ENCODE assay signal across 13 mouse cellular contexts in the genomic region with DNA sequence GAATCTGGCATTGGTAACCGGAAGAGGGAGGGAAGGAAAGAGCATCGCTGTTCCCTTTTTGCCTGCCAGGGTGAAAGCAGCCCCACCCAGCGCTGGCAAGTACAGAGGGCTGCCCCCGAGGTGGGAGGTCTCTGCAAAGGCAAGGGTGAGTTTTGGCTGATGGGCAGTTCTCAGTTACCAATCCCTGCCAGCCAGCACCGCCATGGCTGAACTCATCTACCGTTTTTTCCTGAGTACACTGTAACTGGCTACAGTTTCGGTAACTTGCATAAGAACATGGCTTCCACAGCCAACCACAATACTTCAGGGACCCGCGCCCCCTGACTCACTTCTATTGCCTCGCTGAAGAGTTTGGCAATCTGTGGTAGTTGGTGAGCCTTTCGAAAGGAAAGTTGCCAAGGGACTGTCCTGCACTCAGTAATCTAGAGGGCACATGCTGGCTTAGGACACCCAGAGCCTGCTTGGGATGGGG. TPM values are rescaled to one million over a fixed set of nuclear protein-coding genes. Genes with fewer than 3 reads are reported as not detected.
DNase-seq lines count a peak whose midpoint lies in the region; ATAC-seq and TF ChIP-seq lines count a peak whose summit lies in the region.
"Had no signal": no experiment of that assay in that cellular context is flagged by ENCODE, and none has a peak within 500 bp of the region (broad histone marks: within the 10 kb centered on the region; RNA-seq: fewer than 3 reads in every experiment).

No protein-coding gene starts in this region.

- H3K4me2 ChIP-seq in forebrain, embryonic 11.5 days (ENCODE audit: low read depth, low read length, severe bottlenecking): no peak overlapping the region

- H3K79me3 ChIP-seq in C2C12 (ENCODE audit: low read depth): no peaks in the 10 kb centered on the region

- H3K27ac ChIP-seq in heart, adult 2 months: peak overlapping the region; percentile 52
- no peak overlapping the region for H3K27ac ChIP-seq in heart, embryonic 10.5 days
- no peak overlapping the region for H3K27ac ChIP-seq in forebrain, embryonic 11.5 days (ENCODE audit: low read depth, low read length)
- H3K27ac ChIP-seq: kidney, postnatal 0 days had no signal

- H3K27me3 ChIP-seq in heart, adult 2 months (ENCODE audit: control insufficient read depth, insufficient read depth, low read length): no peaks in the 10 kb centered on the region
- H3K27me3 ChIP-seq in heart, embryonic 10.5 days (ENCODE audit: insufficient read depth, poor library complexity, severe bottlenecking): no peaks in the 10 kb centered on the region
- no peaks in the 10 kb centered on the region for H3K27me3 ChIP-seq in C2C12 (ENCODE audit: control insufficient read depth, insufficient read depth, insufficient read length)
- H3K27me3 ChIP-seq in forebrain, embryonic 11.5 days (ENCODE audit: control insufficient read depth, insufficient read depth, low read length): no peaks in the 10 kb centered on the region

- 51% methylated on average over 11 of the region's 11 CpGs for WGBS in heart, adult 2 months
- WGBS in heart, embryonic 10.5 days: 78% methylated on average over 11 of the region's 11 CpGs
- 67% methylated on average over 11 of the region's 11 CpGs for WGBS in forebrain, embryonic 11.5 days

- no peak for TF ChIP-seq POLR2A in heart, adult 2 months (IDR thresholded peaks at IDR 0.05; ENCODE audit: insufficient read depth, low read depth, low read length)

- no peaks in the 10 kb centered on the region for H3K79me2 ChIP-seq in heart, adult 2 months (replicated peaks; ENCODE audit: control insufficient read depth, insufficient read depth, low read length)
- H3K79me2 ChIP-seq in C2C12 (ENCODE audit: control insufficient read depth, insufficient read depth): peaks cover 10% of the 10 kb centered on the region

- no peak overlapping the region for H3ac ChIP-seq in C2C12 (ENCODE audit: control insufficient read depth, insufficient read length, low read depth)

- DNase-seq in heart, adult 2 months: peak; percentile 61 to 76
- no peak for DNase-seq in heart, embryonic 10.5 days (ENCODE audit: low spot score)
- DNase-seq in adipocyte (ENCODE audit: low spot score): peak; percentile 89
- DNase-seq in forebrain, embryonic 11.5 days (ENCODE audit: low spot score): no peak
- DNase-seq in ovary, postnatal 14 days (ENCODE audit: low spot score): no peak
- DNase-seq: right cerebral cortex, postnatal 4 days; thymus, postnatal 36 days had no signal

- peak; percentile 27 for ATAC-seq in granulocyte monocyte progenitor cell, adult 5-6 weeks (replicated peaks; ENCODE audit: poor library complexity, severe bottlenecking)
- no peak for ATAC-seq in forebrain, embryonic 11.5 days (replicated peaks; ENCODE audit: low FRiP score)
- ATAC-seq in CD4-positive, CD25-positive, alpha-beta regulatory T cell, adult 4 months: no peak
- ATAC-seq: midbrain, embryonic 16.5 days had no signal

- H3K36me3 ChIP-seq in heart, adult 2 months (ENCODE audit: control insufficient read depth, insufficient read depth, low read length): peaks cover 3% of the 10 kb centered on the region; the same call in 1 of the 2 replicates
- peaks cover 94% of the 10 kb centered on the region for H3K36me3 ChIP-seq in heart, embryonic 10.5 days
- peaks cover 97% of the 10 kb centered on the region for H3K36me3 ChIP-seq in C2C12 (ENCODE audit: control insufficient read depth, insufficient read depth)
- no peaks in the 10 kb centered on the region; the same call in 1 of the 2 replicates for H3K36me3 ChIP-seq in forebrain, embryonic 11.5 days (ENCODE audit: control insufficient read depth, insufficient read depth, low read length)

- H3K9ac ChIP-seq in heart, adult 2 months (ENCODE audit: low read depth, low read length): no peak overlapping the region
- no peak overlapping the region for H3K9ac ChIP-seq in forebrain, embryonic 11.5 days (ENCODE audit: low read length)

- no peaks in the 10 kb centered on the region for H3K9me3 ChIP-seq in heart, embryonic 10.5 days
- H3K9me3 ChIP-seq in forebrain, embryonic 11.5 days (ENCODE audit: control insufficient read depth, low read length): no peaks in the 10 kb centered on the region

- intact Hi-C loops in heart, adult 2 months (cut with DNase I): loop anchor here (5.0 to 10.0 kb wide), 2 partner anchors 142 to 275 kb away; no protein-coding TSS in a partner anchor

- TF ChIP-seq EP300 in heart, adult 2 months (IDR thresholded peaks at IDR 0.05; ENCODE audit: insufficient read depth, low read depth, low read length): no peak

- no peak overlapping the region for H3K4me3 ChIP-seq in heart, adult 2 months
- no peak overlapping the region for H3K4me3 ChIP-seq in heart, embryonic 10.5 days
- no peak overlapping the region for H3K4me3 ChIP-seq in C2C12 (ENCODE audit: insufficient read depth, poor library complexity, severe bottlenecking)
- H3K4me3 ChIP-seq in forebrain, embryonic 11.5 days (ENCODE audit: low read depth, low read length): no peak overlapping the region

- H3K4me1 ChIP-seq in heart, adult 2 months (ENCODE audit: control insufficient read depth, insufficient read depth, low read length): peaks cover 7% of the 10 kb centered on the region
- H3K4me1 ChIP-seq in heart, embryonic 10.5 days: peaks cover 7% of the 10 kb centered on the region
- H3K4me1 ChIP-seq in forebrain, embryonic 11.5 days (replicated peaks; ENCODE audit: control insufficient read depth, insufficient read depth, low read length): no peaks in the 10 kb centered on the region; the same call in 1 of the 2 replicates

- no peak for TF ChIP-seq CTCF in heart, adult 2 months (IDR thresholded peaks at IDR 0.05)
- TF ChIP-seq CTCF in C2C12 (IDR thresholded peaks at IDR 0.05; ENCODE audit: control insufficient read depth, insufficient read depth, insufficient read length): no peak

TF ChIP-seq in C2C12, 6 proteins besides CTCF, POLR2A, EP300 and RAD21:
- no peak for TF ChIP-seq FOSL1 (IDR thresholded peaks at IDR 0.05; ENCODE audit: insufficient read depth, low read length, poor library complexity, severe bottlenecking)
- TF ChIP-seq CEBPB (IDR thresholded peaks at IDR 0.05; ENCODE audit: low read depth): peak; percentile 37
- no peak for TF ChIP-seq MAX (IDR thresholded peaks at IDR 0.05)
- TF ChIP-seq MYOG (IDR thresholded peaks at IDR 0.05; ENCODE audit: control insufficient read depth, extremely low read depth, insufficient read length): no peak

RNA-seq across cellular contexts. Expression of a gene that starts 29.5 kb away (rescaled TPM):
- total RNA-seq in heart, adult 2 months (2021): over 10,000 TPM; 17,740 to 20,311 TPM
- polyA plus RNA-seq in heart, adult 2 months (2012; rRNA removed): 16,399 and 21,043 TPM in 2 replicates
- 29.5 and 90.1 TPM in 2 replicates for polyA plus RNA-seq in heart, embryonic 10.5 days (2016; fragmentation: Nextera tagmentation; extraction: Ambion mirVana)
- polyA plus RNA-seq in C2C12 (2012; fragmentation: generic; extraction: Trizol): 3.1 TPM
- total RNA-seq in granulocyte monocyte progenitor cell, adult 5-6 weeks (2014; fragmentation: Nextera tagmentation): not detected in 2 replicates
- not detected in 2 replicates for total RNA-seq in granulocyte monocyte progenitor cell, adult 5-6 weeks (2017)
- not detected in 2 replicates for polyA plus RNA-seq in forebrain, embryonic 11.5 days (2014; fragmentation: Nextera tagmentation; extraction: Ambion mirVana)
- polyA plus RNA-seq in CD4-positive, CD25-positive, alpha-beta regulatory T cell, adult 4 months (2017; shearing (Covaris generic)): not detected
- total RNA-seq: common myeloid progenitor, adult 5-6 weeks had no signal

RNA-seq across cellular contexts. Expression of a gene that starts 35.4 kb away (rescaled TPM):
- total RNA-seq in heart, adult 2 months (2021): under 1 TPM; 0.47 to 0.89 TPM
- polyA plus RNA-seq in heart, adult 2 months (2012; rRNA removed): 3.3 and 8.0 TPM in 2 replicates
- polyA plus RNA-seq in heart, embryonic 10.5 days (2016; fragmentation: Nextera tagmentation; extraction: Ambion mirVana): 0.27 and 0.77 TPM in 2 replicates
- 0.06 TPM for polyA plus RNA-seq in C2C12 (2012; fragmentation: generic; extraction: Trizol)
- not detected in 2 replicates for total RNA-seq in granulocyte monocyte progenitor cell, adult 5-6 weeks (2014; fragmentation: Nextera tagmentation)
- total RNA-seq in granulocyte monocyte progenitor cell, adult 5-6 weeks (2017): not detected in 2 replicates
- not detected in 2 replicates for polyA plus RNA-seq in forebrain, embryonic 11.5 days (2014; fragmentation: Nextera tagmentation; extraction: Ambion mirVana)
- not detected for polyA plus RNA-seq in CD4-positive, CD25-positive, alpha-beta regulatory T cell, adult 4 months (2017; shearing (Covaris generic))
- total RNA-seq: common myeloid progenitor, adult 5-6 weeks had no signal
- polyA plus RNA-seq: midbrain, embryonic 16.5 days had no signal

Comparison
In these comparisons a context has a peak if more than half of its experiments do, and no peak if none do; other contexts are left out.
1. DNase-seq: peak in heart, adult 2 months (2 of 2) and adipocyte (single experiment); none in heart, embryonic 10.5 days (single experiment), forebrain, embryonic 11.5 days (single experiment) and ovary, postnatal 14 days (single experiment).
2. RNA of a gene that starts 29.5 kb away (polyA plus RNA-seq): 16,399 to 21,043 TPM in heart, adult 2 months; 29.5 to 90.1 TPM in heart, embryonic 10.5 days, 3.1 TPM in C2C12 (single experiment), not detected in forebrain, embryonic 11.5 days and not detected in CD4-positive, CD25-positive, alpha-beta regulatory T cell, adult 4 months; every median in the first group is over 100 times any median in the second.